Mouse (Mus musculus): Measurements from ENCODE around the gene Odf3b. TPM values are rescaled to one million over a fixed set of nuclear protein-coding genes. Genes with fewer than 3 reads are reported as not detected.

Gene Odf3b
- total and polyA plus RNA-seq, 2 experiments from 2014 or later: 0.67 TPM; not detected in 1

- Histone ChIP-seq H3K27me3 (ENCODE audit: control insufficient read depth, insufficient read depth, low read length) (no peaks in the 10 kb centered on the region), H3K27ac (ENCODE audit: low read depth) (peak overlapping the region; percentile 41), H3K4me2 (ENCODE audit: low read depth, low read length) (no peak overlapping the region), H3K4me1 (ENCODE audit: control insufficient read depth, insufficient read depth) (peaks cover 10% of the 10 kb centered on the region; the same call in 1 of the 2 replicates), H3K9ac (replicated peaks; ENCODE audit: low read depth, low read length) (no peak overlapping the region), H3K4me3 (ENCODE audit: low read depth, low read length) (no peak overlapping the region), H3K9me3 (replicated peaks; ENCODE audit: control insufficient read depth, low read length) (no peaks in the 10 kb centered on the region), H3K36me3 (replicated peaks; ENCODE audit: control insufficient read depth, insufficient read depth, low read length) (peaks cover 40% of the 10 kb centered on the region)
- no peak for DNase-seq (ENCODE audit: low spot score)
- 69% methylated on average over 15 of the region's 15 CpGs for WGBS
- no peak for TF ChIP-seq EP300 (IDR thresholded peaks at IDR 0.05; ENCODE audit: low read depth)
- no peak for TF ChIP-seq CTCF (IDR thresholded peaks at IDR 0.05; ENCODE audit: low read depth)
- no peak for ATAC-seq (ENCODE audit: insufficient read depth, low read depth)
Measured at GRCm38 (mm10) chr15:89351302-89351701, 27.8 kb downstream of the Odf3b start.

GRCm38 (mm10) chr15:89350447-89350846 lies 28.6 kb downstream of the Odf3b start:
- TF ChIP-seq CTCF (IDR thresholded peaks at IDR 0.05; ENCODE audit: low read depth) (no peak), EP300 (IDR thresholded peaks at IDR 0.05; ENCODE audit: low read depth) (no peak)
- H3K9me3 ChIP-seq (replicated peaks; ENCODE audit: control insufficient read depth, low read length): no peaks in the 10 kb centered on the region

GRCm38 (mm10) chr15:89343325-89343724 lies 35.8 kb downstream of the Odf3b start:
- H3K4me2 ChIP-seq (ENCODE audit: low read depth, low read length): no peak overlapping the region
- no peaks in the 10 kb centered on the region for H3K36me3 ChIP-seq (replicated peaks; ENCODE audit: control insufficient read depth, insufficient read depth, low read length)
- no peak overlapping the region for H3K9ac ChIP-seq (replicated peaks; ENCODE audit: low read depth, low read length)
- TF ChIP-seq CTCF (IDR thresholded peaks at IDR 0.05; ENCODE audit: low read depth): peak; percentile 28
- TF ChIP-seq EP300 (IDR thresholded peaks at IDR 0.05; ENCODE audit: low read depth): no peak
- DNase-seq (ENCODE audit: low spot score) (no peak), ATAC-seq (ENCODE audit: insufficient read depth, low read depth) (no peak)
- H3K27ac ChIP-seq (ENCODE audit: low read depth): no peak overlapping the region
- no peak overlapping the region for H3K4me3 ChIP-seq (ENCODE audit: low read depth, low read length)
- no peaks in the 10 kb centered on the region for H3K27me3 ChIP-seq (ENCODE audit: control insufficient read depth, insufficient read depth, low read length)
- no peaks in the 10 kb centered on the region for H3K4me1 ChIP-seq (ENCODE audit: control insufficient read depth, insufficient read depth)
- WGBS: 78% methylated on average over 3 of the region's 3 CpGs
- no peaks in the 10 kb centered on the region for H3K9me3 ChIP-seq (replicated peaks; ENCODE audit: control insufficient read depth, low read length)

More at GRCm38 (mm10) chr15:89350447-89350846, 28.6 kb downstream of the Odf3b start:
- DNase-seq (ENCODE audit: low spot score) (peak; percentile 14), ATAC-seq (ENCODE audit: insufficient read depth, low read depth) (no peak)
- H3K4me3 ChIP-seq (ENCODE audit: low read depth, low read length): no peak overlapping the region
- H3K27me3 ChIP-seq (ENCODE audit: control insufficient read depth, insufficient read depth, low read length): no peaks in the 10 kb centered on the region
- H3K4me2 ChIP-seq (ENCODE audit: low read depth, low read length): no peak overlapping the region
- peaks cover 40% of the 10 kb centered on the region for H3K36me3 ChIP-seq (replicated peaks; ENCODE audit: control insufficient read depth, insufficient read depth, low read length)
- peaks cover 8% of the 10 kb centered on the region; the same call in 1 of the 2 replicates for H3K4me1 ChIP-seq (ENCODE audit: control insufficient read depth, insufficient read depth)
- peak overlapping the region; percentile 41 for H3K27ac ChIP-seq (ENCODE audit: low read depth)
- H3K9ac ChIP-seq (replicated peaks; ENCODE audit: low read depth, low read length): no peak overlapping the region
- 75% methylated on average over 5 of the region's 5 CpGs for WGBS

GRCm38 (mm10) chr15:89341678-89342077 lies 37.4 kb downstream of the Odf3b start:
- 37% methylated on average over 1 of the region's 1 CpGs for WGBS
- TF ChIP-seq CTCF (IDR thresholded peaks at IDR 0.05; ENCODE audit: low read depth) (no peak), EP300 (IDR thresholded peaks at IDR 0.05; ENCODE audit: low read depth) (no peak)
- DNase-seq (ENCODE audit: low spot score): no peak
- ATAC-seq (ENCODE audit: insufficient read depth, low read depth): no peak
- no peaks in the 10 kb centered on the region for H3K9me3 ChIP-seq (replicated peaks; ENCODE audit: control insufficient read depth, low read length)
- H3K36me3 ChIP-seq (replicated peaks; ENCODE audit: control insufficient read depth, insufficient read depth, low read length): no peaks in the 10 kb centered on the region
- H3K4me1 ChIP-seq (ENCODE audit: control insufficient read depth, insufficient read depth): no peaks in the 10 kb centered on the region
- no peak overlapping the region for H3K27ac ChIP-seq (ENCODE audit: low read depth)
- no peak overlapping the region for H3K9ac ChIP-seq (replicated peaks; ENCODE audit: low read depth, low read length)
- no peak overlapping the region for H3K4me3 ChIP-seq (ENCODE audit: low read depth, low read length)
- H3K4me2 ChIP-seq (ENCODE audit: low read depth, low read length): no peak overlapping the region
- H3K27me3 ChIP-seq (ENCODE audit: control insufficient read depth, insufficient read depth, low read length): no peaks in the 10 kb centered on the region

- Histone ChIP-seq H3K9ac (replicated peaks; ENCODE audit: low read depth, low read length) (no peak overlapping the region), H3K4me3 (ENCODE audit: low read depth, low read length) (no peak overlapping the region), H3K36me3 (replicated peaks; ENCODE audit: control insufficient read depth, insufficient read depth, low read length) (no peaks in the 10 kb centered on the region), H3K27me3 (ENCODE audit: control insufficient read depth, insufficient read depth, low read length) (no peaks in the 10 kb centered on the region), H3K9me3 (replicated peaks; ENCODE audit: control insufficient read depth, low read length) (no peaks in the 10 kb centered on the region), H3K27ac (ENCODE audit: low read depth) (no peak overlapping the region), H3K4me2 (ENCODE audit: low read depth, low read length) (no peak overlapping the region), H3K4me1 (ENCODE audit: control insufficient read depth, insufficient read depth) (no peaks in the 10 kb centered on the region)
- WGBS: 74% methylated on average over 3 of the region's 3 CpGs
- no peak for TF ChIP-seq CTCF (IDR thresholded peaks at IDR 0.05; ENCODE audit: low read depth)
- no peak for TF ChIP-seq EP300 (IDR thresholded peaks at IDR 0.05; ENCODE audit: low read depth)
- ATAC-seq (ENCODE audit: insufficient read depth, low read depth) (no peak), DNase-seq (ENCODE audit: low spot score) (no peak)
Measured at GRCm38 (mm10) chr15:89340136-89340535, 38.9 kb downstream of the Odf3b start.

GRCm38 (mm10) chr15:89339696-89340095 lies 39.4 kb downstream of the Odf3b start:
- H3K27me3 ChIP-seq (ENCODE audit: control insufficient read depth, insufficient read depth, low read length): no peaks in the 10 kb centered on the region
- WGBS: 82% methylated on average over 2 of the region's 2 CpGs
- no peaks in the 10 kb centered on the region for H3K9me3 ChIP-seq (replicated peaks; ENCODE audit: control insufficient read depth, low read length)
- H3K9ac ChIP-seq (replicated peaks; ENCODE audit: low read depth, low read length): no peak overlapping the region
- TF ChIP-seq CTCF (IDR thresholded peaks at IDR 0.05; ENCODE audit: low read depth): no peak
- no peak for TF ChIP-seq EP300 (IDR thresholded peaks at IDR 0.05; ENCODE audit: low read depth)
- no peak overlapping the region for H3K4me2 ChIP-seq (ENCODE audit: low read depth, low read length)
- DNase-seq (ENCODE audit: low spot score) (no peak), ATAC-seq (ENCODE audit: insufficient read depth, low read depth) (no peak)
- H3K27ac ChIP-seq (ENCODE audit: low read depth): no peak overlapping the region
- H3K4me1 ChIP-seq (ENCODE audit: control insufficient read depth, insufficient read depth): no peaks in the 10 kb centered on the region
- no peaks in the 10 kb centered on the region for H3K36me3 ChIP-seq (replicated peaks; ENCODE audit: control insufficient read depth, insufficient read depth, low read length)
- H3K4me3 ChIP-seq (ENCODE audit: low read depth, low read length): no peak overlapping the region
